Mouse (Mus musculus) embryonic facial prominence, embryonic 10.5 days (tissue): ENCODE results near the gene Samhd1. TPM values are rescaled to one million over a fixed set of nuclear protein-coding genes. Genes with fewer than 3 reads are reported as not detected.
"Not testable (repeated sequence)": the region's sequence is repeated elsewhere in the genome, so short reads cannot be mapped to it uniquely, and the experiment has no call there.

Experiments
- DNase-seq: peaks from one replicate; pipeline ENCODE4 v3.0.0-alpha.2; 2017; ENCODE audit warnings: low spot score
- H3K27ac ChIP-seq: fragments of 300-500 bp; sonication (generic); replicated peaks from 2 replicates; pipeline ENCODE4 v1.5.1; 2016; ENCODE audit warnings: mild to moderate bottlenecking
- H3K27me3 ChIP-seq: fragments of 300-500 bp; sonication (generic); replicated peaks from 2 replicates; pipeline ENCODE4 v1.6.1; 2016; ENCODE audit warnings: low read depth, mild to moderate bottlenecking; ENCODE audit not compliant: poor library complexity, severe bottlenecking
- H3K36me3 ChIP-seq: fragments of 300-500 bp; sonication (generic); replicated peaks from 2 replicates; pipeline ENCODE4 v1.6.1; 2016; ENCODE audit warnings: mild to moderate bottlenecking, moderate library complexity
- H3K4me1 ChIP-seq: fragments of 300-500 bp; sonication (generic); 2 replicates; pipeline ENCODE4 v1.6.1; 2016
- H3K4me3 ChIP-seq: fragments of 300-500 bp; sonication (generic); 2 replicates; pipeline ENCODE4 v1.5.1; 2016; ENCODE audit warnings: mild to moderate bottlenecking, moderate library complexity
- H3K9me3 ChIP-seq: fragments of 300-500 bp; sonication (generic); 2 replicates; pipeline ENCODE4 v1.6.1; 2016; ENCODE audit warnings: mild to moderate bottlenecking
- WGBS: fragments of 180-500 bp; shearing (Covaris S2); methylation state at CpG from one replicate; pipeline ENCODE4 v1.1.7; 2016; 5-methylcytosine and 5-hydroxymethylcytosine counted together
- polyA plus RNA-seq: library from polyadenylated mRNA; unstranded; fragments of >200 nt; fragmentation: Nextera tagmentation; extraction: Ambion mirVana; gene quantifications from 2 replicates; pipeline ENCODE4 v1.2.1, GENCODE M21; 2016

Gene Samhd1
- 26.7 and 27.8 TPM in 2 replicates for polyA plus RNA-seq

GRCm38 (mm10) chr2:157135014-157135413 lies at the start of gene Samhd1:
Samhd1 (minus strand) TSS chr2:157135265.
- peak within 1 kb of the TSS; percentile 88 for H3K27ac ChIP-seq
- no peaks in the 10 kb centered on the region for H3K27me3 ChIP-seq
- H3K36me3 ChIP-seq = no peaks in the 10 kb centered on the region
- H3K4me3 ChIP-seq = peak within 1 kb of the TSS; percentile 78
- H3K9me3 ChIP-seq = peaks cover 4% of the 10 kb centered on the region; the same call in 1 of the 2 replicates
- H3K4me1 ChIP-seq = 0 out of 2 replicates have a peak, but pooled peaks cover 9% of the 10 kb centered on the region
- DNase-seq = peak; percentile 96
- WGBS = under 1% methylated on average over 32 of the region's 32 CpGs

DNA sequence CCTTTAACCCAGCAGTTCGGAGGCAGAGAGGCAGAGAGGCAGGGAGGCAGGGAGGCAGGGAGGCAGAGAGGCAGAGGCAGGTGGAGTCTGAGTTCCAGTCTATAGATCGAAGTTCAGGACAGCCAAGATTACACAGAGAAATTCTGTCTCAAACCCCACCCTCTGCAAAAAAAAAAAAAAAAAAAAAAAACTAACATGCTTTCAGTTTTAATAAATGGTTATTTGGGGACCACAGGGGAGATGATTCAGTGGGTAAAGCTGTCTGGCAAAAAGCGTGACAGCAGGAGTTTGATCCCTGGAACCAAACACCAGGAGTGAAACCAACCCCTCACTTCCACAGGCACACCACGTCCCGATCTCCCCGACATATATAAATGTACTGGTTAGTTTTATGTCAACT lies 43.1 kb upstream of the Samhd1 start:
- H3K27ac ChIP-seq = no peak overlapping the region
- H3K9me3 ChIP-seq = no peaks in the 10 kb centered on the region
- H3K27me3 ChIP-seq = no peaks in the 10 kb centered on the region
- H3K4me1 ChIP-seq = no peaks in the 10 kb centered on the region
- 82% methylated on average over 6 of the region's 6 CpGs for WGBS
- no peak overlapping the region for H3K4me3 ChIP-seq
- DNase-seq = no peak
- H3K36me3 ChIP-seq = peaks cover 82% of the 10 kb centered on the region

DNA sequence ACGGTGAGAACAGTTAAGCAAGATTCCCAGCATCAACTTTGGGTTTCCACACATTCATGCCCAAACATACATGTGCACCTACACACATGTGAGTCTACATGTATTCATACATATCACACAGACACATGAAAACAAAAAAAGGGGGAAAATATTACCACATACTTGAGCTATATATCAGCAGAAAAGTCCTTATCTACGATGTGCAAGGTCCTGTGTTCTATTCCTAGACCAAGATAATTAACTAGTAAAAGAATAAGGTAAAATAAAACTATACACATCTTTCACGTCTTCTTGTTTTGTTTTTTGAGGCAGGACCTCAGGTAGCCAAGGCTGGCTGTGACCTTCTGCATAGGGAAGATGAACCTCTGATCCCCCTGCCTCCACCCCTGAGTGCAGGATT lies 41.2 kb upstream of the Samhd1 start:
- DNase-seq = no peak
- H3K27me3 ChIP-seq = no peaks in the 10 kb centered on the region
- 93% methylated on average over 3 of the region's 3 CpGs for WGBS
- H3K4me1 ChIP-seq = no peaks in the 10 kb centered on the region
- peaks cover 82% of the 10 kb centered on the region for H3K36me3 ChIP-seq
- no peaks in the 10 kb centered on the region for H3K9me3 ChIP-seq
- no peak overlapping the region for H3K27ac ChIP-seq
- H3K4me3 ChIP-seq = no peak overlapping the region

DNA sequence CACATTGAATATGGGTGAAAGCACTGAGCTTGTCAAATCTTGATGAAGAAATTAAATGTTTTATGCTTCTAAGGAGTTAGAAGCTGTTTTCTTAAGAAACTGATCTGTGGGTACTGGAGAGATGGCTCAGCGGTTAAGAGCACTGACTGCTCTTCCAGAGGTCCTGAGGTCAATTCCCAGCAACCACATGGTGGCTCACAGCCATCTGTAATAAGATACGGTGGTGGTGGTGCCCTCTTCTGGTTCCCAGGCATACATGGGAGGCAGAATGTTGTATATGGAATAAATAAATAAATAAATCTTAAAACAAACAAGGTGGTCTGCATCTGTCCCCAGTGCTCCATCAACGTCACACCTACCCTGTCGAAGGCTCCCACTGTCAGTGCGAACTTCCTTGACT lies 39.4 kb upstream of the Samhd1 start:
- Histone ChIP-seq H3K9me3 (no peaks in the 10 kb centered on the region), H3K4me1 (no peaks in the 10 kb centered on the region; the same call in 1 of the 2 replicates), H3K4me3 (no peak overlapping the region), H3K27ac (no peak overlapping the region), H3K36me3 (peaks cover 77% of the 10 kb centered on the region), H3K27me3 (no peaks in the 10 kb centered on the region)
- WGBS = 71% methylated on average over 5 of the region's 5 CpGs
- DNase-seq = no peak

DNA sequence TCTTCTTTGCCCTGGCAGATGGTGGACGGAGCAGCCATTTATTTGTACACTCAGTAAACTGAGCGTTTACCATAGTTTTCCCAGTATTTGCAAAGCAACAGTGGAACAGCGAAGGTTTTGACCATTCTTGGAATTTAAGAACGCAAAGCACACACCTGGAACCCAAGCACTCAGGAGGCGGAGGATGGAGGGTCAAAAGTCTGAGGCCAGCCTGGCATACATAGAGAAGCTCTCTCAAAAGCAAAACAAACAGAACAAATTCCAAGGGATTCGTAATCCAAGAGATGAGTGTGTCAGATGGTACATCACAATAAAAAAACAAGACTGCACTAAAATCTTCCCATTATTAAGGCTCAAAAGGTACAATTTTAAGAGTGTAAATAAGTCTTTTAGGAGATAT lies 38.5 kb upstream of the Samhd1 start:
- Histone ChIP-seq H3K4me3 (no peak overlapping the region), H3K4me1 (no peaks in the 10 kb centered on the region; the same call in 1 of the 2 replicates), H3K36me3 (peaks cover 86% of the 10 kb centered on the region), H3K27ac (no peak overlapping the region), H3K27me3 (no peaks in the 10 kb centered on the region), H3K9me3 (no peaks in the 10 kb centered on the region)
- no peak for DNase-seq
- 92% methylated on average over 6 of the region's 6 CpGs for WGBS

GRCm38 (mm10) chr2:157172984-157173383 lies 37.9 kb upstream of the Samhd1 start:
- peaks cover 84% of the 10 kb centered on the region for H3K36me3 ChIP-seq
- no peaks in the 10 kb centered on the region for H3K9me3 ChIP-seq
- no peak for DNase-seq
- no peak overlapping the region for H3K4me3 ChIP-seq
- 95% methylated on average over 6 of the region's 6 CpGs for WGBS
- no peak overlapping the region for H3K27ac ChIP-seq
- H3K4me1 ChIP-seq = no peaks in the 10 kb centered on the region; the same call in 1 of the 2 replicates
- no peaks in the 10 kb centered on the region for H3K27me3 ChIP-seq

GRCm38 (mm10) chr2:157170626-157171025 lies 35.6 kb upstream of the Samhd1 start:
- Histone ChIP-seq H3K4me3 (no peak overlapping the region), H3K27ac (no peak overlapping the region), H3K9me3 (no peaks in the 10 kb centered on the region), H3K27me3 (no peaks in the 10 kb centered on the region), H3K4me1 (no peaks in the 10 kb centered on the region; the same call in 1 of the 2 replicates), H3K36me3 (peaks cover 82% of the 10 kb centered on the region)
- DNase-seq = no peak
- WGBS = 65% methylated on average over 6 of the region's 6 CpGs

- no peak overlapping the region for H3K27ac ChIP-seq
- peaks cover 81% of the 10 kb centered on the region for H3K36me3 ChIP-seq
- 41% methylated on average over 5 of the region's 5 CpGs for WGBS
Measured at GRCm38 (mm10) chr2:157170166-157170565, 35.1 kb upstream of the Samhd1 start.

DNA sequence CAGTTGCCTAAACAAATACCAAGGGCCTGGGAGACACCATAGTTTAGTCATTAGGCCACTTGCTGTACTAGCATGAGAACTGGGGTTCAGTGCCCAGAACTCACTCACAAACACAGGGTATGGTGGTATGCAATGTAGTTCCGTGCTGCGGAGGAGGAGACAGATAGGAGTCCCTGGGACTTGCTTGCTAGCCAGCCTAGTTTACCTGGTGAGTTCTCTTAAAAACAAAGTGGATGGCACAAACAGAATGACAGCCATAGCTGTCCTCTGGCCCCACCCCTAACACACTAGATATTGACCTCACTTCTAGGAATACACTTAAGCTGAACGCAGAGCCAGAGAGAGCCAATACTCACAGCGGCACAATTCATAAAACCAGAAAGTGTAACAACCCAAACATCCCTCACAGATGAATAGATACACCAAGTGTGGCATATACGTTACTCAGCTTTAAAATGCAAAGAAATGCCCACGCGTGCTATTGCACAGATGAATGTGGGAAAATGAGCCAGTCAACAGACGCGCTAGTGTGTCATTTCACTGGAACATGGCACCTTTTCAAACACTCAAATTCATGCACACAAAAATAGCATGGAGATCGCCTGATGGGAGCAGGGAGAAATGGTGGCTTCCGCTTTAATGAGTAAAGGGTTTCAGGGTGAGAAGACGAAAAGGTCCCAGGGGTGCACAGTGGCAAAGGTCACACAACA lies 31.5 kb upstream of the Samhd1 start:
- H3K4me1 ChIP-seq = no peaks in the 10 kb centered on the region; the same call in 1 of the 2 replicates
- no peak overlapping the region for H3K4me3 ChIP-seq
- H3K27ac ChIP-seq = no peak overlapping the region
- no peaks in the 10 kb centered on the region for H3K9me3 ChIP-seq
- peaks cover 81% of the 10 kb centered on the region for H3K36me3 ChIP-seq
- 94% methylated on average over 12 of the region's 12 CpGs for WGBS
- no peak for DNase-seq
- H3K27me3 ChIP-seq = no peaks in the 10 kb centered on the region

More at GRCm38 (mm10) chr2:157170166-157170565, 35.1 kb upstream of the Samhd1 start:
- DNase-seq = no peak
- Histone ChIP-seq H3K4me3 (no peak overlapping the region), H3K4me1 (no peaks in the 10 kb centered on the region; the same call in 1 of the 2 replicates), H3K27me3 (no peaks in the 10 kb centered on the region), H3K9me3 (no peaks in the 10 kb centered on the region)

DNA sequence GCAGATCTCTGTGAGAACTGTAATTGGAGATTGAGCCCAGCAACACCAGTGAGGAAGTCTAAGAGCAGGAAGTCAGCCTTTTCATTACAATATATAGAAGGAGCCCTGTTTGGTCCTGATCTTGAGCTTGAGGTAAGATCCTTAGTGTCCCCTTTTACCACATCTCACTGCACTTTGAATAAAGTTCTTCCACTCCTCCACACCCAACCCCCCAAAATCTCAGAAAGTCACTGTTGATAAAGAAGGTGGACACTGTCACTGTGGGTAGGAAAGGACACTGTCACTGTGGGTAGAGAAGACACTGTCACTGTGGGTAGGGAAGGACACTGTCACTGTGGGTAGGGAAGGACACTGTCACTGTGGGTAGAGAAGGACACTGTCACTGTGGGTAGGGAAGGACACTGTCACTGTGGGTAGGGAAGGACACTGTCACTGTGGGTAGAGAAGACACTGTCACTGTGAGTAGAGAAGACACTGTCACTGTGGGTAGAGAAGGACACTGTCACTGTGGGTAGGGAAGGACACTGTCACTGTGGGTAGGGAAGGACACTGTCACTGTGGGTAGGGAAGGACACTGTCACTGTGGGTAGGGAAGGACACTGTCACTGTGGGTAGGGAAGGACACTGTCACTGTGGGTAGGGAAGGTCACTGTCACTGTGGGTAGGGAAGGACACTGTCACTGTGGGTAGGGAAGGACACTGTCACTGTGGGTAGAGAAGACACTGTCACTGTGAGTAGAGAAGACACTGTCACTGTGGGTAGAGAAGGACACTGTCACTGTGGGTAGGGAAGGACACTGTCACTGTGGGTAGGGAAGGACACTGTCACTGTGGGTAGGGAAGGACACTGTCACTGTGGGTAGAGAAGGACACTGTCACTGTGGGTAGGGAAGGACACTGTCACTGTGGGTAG lies 30.5 kb upstream of the Samhd1 start:
- H3K9me3 ChIP-seq, DNase-seq, H3K27ac ChIP-seq, H3K27me3 ChIP-seq, H3K4me1 ChIP-seq, H3K4me3 ChIP-seq: not testable (repeated sequence)
- peaks cover 87% of the 10 kb centered on the region for H3K36me3 ChIP-seq

DNA sequence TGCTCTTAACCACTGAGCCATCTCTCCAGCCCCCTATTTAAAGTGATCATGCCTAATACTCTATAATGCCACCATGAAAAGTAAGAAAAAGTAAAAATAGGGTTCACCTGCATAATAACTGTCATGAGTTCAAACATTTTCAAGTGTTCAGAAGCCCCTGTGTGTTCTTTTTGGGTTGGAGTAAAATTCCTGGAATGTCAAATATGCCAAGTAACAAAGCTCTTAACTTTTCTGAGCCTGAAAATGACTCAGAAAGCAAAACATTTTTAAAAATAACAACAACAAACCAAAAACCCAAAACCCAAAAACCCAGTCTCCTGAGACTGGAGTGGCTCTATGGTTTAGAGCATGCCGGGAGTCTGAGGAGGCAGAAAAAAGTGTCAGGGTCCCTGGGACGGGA lies 29.0 kb upstream of the Samhd1 start:
- WGBS = 83% methylated on average over 2 of the region's 2 CpGs
- DNase-seq = no peak
- H3K4me3 ChIP-seq = no peak overlapping the region
- H3K36me3 ChIP-seq = peaks cover 90% of the 10 kb centered on the region
- H3K9me3 ChIP-seq = no peaks in the 10 kb centered on the region
- H3K27me3 ChIP-seq = no peaks in the 10 kb centered on the region
- H3K4me1 ChIP-seq = no peaks in the 10 kb centered on the region
- no peak overlapping the region for H3K27ac ChIP-seq

DNA sequence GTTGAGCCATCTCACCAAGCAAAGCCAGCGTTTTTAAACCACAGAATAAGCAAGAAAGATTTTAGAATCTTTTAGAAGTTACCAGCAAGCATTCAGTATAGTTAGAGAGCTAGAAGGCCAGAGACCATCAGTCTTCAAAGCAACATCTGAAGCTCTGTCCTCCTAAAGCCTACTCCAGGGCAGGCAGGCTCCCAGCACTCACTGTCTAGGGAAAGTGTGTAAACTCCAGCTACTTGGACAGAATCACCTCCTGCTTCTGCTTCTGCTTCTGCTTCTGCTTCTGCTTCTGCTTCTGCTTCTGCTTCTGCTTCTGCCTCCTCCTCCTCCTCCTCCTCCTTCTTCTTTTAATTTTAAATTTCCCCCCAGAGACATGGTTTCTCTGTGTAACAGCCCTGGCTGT lies 21.0 kb upstream of the Samhd1 start:
- H3K4me3 ChIP-seq = no peak overlapping the region

More for the DNA sequence above, 21.0 kb upstream of the Samhd1 start:
- H3K4me1 ChIP-seq = no peaks in the 10 kb centered on the region
- WGBS = 84% methylated on average over 1 of the region's 1 CpGs
- no peaks in the 10 kb centered on the region for H3K9me3 ChIP-seq
- H3K27me3 ChIP-seq = no peaks in the 10 kb centered on the region
- H3K27ac ChIP-seq = no peak overlapping the region
- H3K36me3 ChIP-seq = peaks cover 93% of the 10 kb centered on the region
- DNase-seq = no peak
